Mouse (Mus musculus) adrenal gland, postnatal 4 days (tissue): ENCODE data around the gene Slc7a8. TPM values are rescaled to one million over a fixed set of nuclear protein-coding genes. Genes with fewer than 3 reads are reported as not detected.
"Not testable (repeated sequence)": the region's sequence is repeated elsewhere in the genome, so short reads cannot be mapped to it uniquely, and the experiment has no call there.

Experiments
- DNase-seq, 2 experiments: peaks; one replicate each; pipeline ENCODE4 v3.0.0; 2021 to 2022; ENCODE audit warnings: low spot score in 2 of 2, mixed read lengths in 2 of 2
- total RNA-seq, 2 experiments: library from RNA; stranded (reverse); gene quantifications; 2 replicates each; pipeline ENCODE4 v1.2.3; 2021

The Slc7a8 gene
- total RNA-seq, 2 experiments from 2014 or later: 60.0 to 66.7 TPM

DNA sequence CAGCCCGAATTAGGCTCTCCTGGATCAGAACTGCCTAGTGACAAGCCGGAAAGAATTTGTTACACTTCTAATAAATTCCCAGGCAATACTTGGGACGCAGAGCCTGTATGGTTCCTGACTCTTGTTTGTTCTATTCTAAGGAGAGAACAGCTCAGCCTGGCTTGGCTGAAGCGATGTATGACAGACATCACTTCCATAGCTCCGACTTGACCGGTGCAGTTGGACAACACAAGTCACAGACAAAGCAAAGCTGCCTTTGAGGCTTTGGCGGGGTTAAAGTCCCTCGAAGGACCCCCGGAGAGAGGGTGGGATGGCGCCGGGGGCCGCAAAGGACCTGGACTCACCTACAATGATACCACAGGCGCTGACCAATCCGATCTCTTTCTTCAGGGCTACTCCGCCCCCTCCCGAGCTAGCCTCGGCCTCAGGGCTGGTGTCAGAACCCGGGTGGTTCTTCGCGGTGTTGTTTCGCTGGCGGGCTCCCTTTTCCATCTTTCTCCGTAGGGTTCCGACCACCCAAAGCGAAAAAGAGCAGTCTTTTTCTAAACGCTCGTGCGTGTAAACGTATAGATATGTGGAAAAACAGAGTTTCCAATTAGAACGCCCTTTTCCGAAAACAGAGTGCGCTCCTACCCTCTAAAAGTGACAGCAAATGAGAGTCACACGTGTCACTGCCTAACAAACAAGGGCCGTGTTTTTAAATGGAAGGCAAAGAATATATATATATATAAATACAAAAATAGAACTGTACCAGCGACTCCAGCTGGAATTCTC is 723 bp downstream of the Slc7a8 start:
- DNase-seq: peak; percentile 21 to 30

DNA sequence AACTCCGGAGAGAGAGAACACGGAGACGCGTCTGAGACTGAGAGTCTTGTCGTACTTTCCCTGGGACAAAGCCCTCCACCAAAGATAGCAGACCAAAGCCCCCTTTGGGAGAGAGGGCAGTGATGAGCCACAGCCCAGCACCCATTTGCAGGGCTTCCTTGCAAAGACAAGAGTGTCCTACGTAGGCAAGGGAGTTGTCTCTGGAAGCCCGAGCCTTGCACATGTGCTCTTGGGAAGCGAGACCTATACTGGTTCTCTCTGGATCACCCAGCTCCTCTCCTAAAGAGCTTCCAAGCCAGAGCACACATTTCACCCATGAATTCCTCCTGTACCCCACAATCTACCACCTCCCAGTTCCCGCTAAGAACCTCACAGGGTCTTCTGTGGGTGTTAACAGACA is 1.7 kb downstream of the Slc7a8 start:
- no peak for DNase-seq

DNA sequence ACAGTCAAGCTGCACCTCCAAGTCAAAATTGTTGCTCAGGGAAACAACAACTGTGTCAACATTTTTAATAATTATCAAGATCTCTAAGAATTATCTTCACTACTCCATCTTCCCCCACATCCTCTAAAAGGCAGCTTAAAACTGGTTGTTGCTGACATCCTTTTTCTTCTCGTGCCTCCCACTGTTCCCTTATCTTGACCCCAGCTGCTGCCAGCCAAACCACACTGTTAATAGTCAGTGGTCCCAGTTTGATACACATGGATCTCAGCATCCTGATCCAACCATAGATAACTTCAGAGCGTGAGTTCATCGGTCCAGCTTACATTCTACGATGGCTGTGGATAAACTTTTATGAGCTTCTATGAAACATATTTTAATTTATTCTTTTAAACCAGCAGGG is 3.9 kb downstream of the Slc7a8 start:
- no peak for DNase-seq

- no peak for DNase-seq
These were observed 5.0 kb downstream of the Slc7a8 start for GRCm38 (mm10) chr14:54776768-54777167.

DNA sequence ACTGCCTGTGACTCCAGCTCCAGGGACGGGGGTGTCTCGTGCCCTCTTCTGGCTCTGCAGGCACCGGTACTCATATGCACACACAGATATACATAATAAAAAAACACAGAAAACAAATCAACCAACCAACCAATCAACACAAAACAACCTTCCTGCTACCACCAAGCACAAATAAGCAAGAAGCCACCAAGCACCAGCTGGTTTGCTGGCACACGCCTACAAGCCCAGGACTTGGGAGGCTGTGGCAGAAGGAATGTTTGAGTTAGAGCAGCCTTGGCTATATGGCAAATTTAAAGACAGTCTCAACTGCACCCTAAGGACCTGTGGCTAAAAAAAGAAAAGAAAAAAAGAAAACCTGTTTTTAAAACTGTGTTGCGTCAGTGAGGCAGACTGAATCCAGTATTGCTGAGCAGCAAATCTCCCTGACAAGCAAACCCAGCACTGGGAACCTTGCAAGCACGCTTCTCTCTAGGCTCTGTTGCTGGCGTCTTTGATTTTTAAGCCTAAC is 6.2 kb downstream of the Slc7a8 start:
- DNase-seq: no peak

GRCm38 (mm10) chr14:54772333-54772856 is 9.4 kb downstream of the Slc7a8 start:
- DNase-seq: no peak

- no peak for DNase-seq
These were observed 11.4 kb downstream of the Slc7a8 start for GRCm38 (mm10) chr14:54770373-54770772.

- no peak for DNase-seq
These were observed 12.7 kb downstream of the Slc7a8 start for GRCm38 (mm10) chr14:54769068-54769425.

GRCm38 (mm10) chr14:54768314-54769067 is 13.3 kb downstream of the Slc7a8 start:
- no peak for DNase-seq

- not testable (repeated sequence) for DNase-seq
These were observed 14.8 kb downstream of the Slc7a8 start for GRCm38 (mm10) chr14:54766937-54767336.

- DNase-seq: no peak
These were observed 25.4 kb downstream of the Slc7a8 start for GRCm38 (mm10) chr14:54756382-54756781.

GRCm38 (mm10) chr14:54754602-54755018 is 27.1 kb downstream of the Slc7a8 start:
- DNase-seq: peak in 1 of 2 experiments; percentile 33

DNA sequence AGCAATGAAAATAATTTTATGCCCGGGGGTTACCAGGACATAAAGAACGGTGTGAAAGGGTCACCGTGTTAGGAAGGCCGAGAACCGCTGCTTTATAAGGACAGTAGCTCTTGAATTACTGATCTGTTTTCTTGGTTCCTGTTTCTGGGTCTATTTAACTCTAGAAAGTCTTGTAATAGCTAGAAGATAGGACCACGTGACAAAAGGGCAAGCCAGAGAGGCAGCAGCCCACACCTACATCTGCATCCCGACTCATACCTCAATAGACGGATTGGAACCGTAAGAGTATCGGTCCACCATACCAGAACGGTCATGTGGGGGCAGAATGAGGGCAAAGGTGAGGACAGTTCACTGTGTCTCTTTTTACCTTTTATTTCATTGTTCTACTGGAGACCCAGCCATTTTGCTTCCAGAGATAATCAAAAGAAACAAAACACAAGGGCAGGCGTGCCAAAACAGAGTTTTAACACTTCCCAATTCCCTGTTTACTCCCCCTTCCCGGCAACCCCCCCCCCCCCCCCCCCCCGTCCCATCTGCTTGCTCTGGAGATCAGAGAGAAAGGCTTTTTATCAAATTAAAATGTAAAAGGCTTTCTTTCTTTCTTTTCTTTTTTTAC is 27.7 kb downstream of the Slc7a8 start:
- no peak for DNase-seq

DNA sequence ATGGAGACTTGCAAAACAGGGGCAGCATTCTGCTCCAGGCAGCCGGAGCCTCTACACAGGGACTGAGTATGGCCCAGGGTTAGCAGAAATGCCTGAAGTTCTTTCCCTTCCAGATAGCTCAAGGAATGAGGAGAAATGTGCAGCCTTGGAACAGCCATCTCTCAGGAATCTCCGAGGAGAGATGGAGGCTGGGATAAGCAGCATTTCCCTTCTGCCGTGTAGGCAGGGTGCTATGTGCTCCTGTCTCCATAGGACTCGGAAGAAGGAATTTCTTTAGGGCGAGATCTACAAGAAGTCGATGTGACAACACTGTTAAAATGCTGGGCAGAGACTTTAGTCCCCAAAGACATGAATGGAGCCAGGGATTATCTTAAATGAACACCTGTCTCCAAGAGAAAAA is 28.8 kb downstream of the Slc7a8 start:
- DNase-seq: no peak

DNA sequence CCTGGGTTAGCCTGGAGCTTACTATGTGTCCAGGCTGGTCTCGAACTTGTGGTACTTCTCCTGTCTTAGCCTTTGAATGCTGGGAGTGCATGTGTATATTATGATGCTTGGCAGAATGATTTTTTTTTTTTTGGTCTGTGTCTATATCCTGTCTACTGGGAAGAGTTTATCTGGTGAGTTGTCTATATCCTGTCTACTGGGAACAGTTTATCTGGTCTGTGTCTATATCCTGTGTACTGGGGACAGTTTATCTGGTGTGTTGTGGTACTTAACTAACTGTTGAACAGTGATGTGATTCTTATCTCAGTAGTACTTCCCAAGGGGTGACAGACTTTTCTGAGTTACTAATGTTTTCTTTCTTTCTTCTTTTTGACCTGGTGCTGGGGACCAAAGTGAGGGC is 30.0 kb downstream of the Slc7a8 start:
- no peak for DNase-seq

- no peak for DNase-seq
These were observed 32.5 kb downstream of the Slc7a8 start for GRCm38 (mm10) chr14:54749238-54749637.

GRCm38 (mm10) chr14:54747942-54748917 is 33.5 kb downstream of the Slc7a8 start:
- no peak for DNase-seq

GRCm38 (mm10) chr14:54746038-54746437 is 35.7 kb downstream of the Slc7a8 start:
- no peak for DNase-seq

- no peak for DNase-seq
These were observed 37.3 kb downstream of the Slc7a8 start for GRCm38 (mm10) chr14:54744473-54744872.

DNA sequence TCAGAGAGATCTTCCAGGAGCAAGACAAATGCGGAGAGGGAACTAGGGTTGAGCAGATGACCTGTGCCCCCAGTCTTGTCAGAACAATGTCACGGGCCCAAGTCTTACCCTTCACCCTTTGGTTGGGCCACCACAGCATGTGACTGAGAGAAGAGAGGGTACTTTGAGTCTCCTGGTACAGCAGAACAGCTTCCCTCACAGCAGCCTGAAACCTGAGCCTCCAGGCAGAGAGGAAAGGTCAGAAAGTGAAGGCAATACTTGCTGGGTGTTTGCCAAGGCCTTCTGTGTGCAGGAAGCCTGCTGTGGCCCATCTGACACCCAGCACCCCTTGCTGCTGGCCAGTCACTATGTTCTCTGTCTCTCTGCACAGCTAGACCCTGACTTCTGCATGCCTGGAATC is 39.4 kb downstream of the Slc7a8 start:
- DNase-seq: peak in 1 of 2 experiments; percentile 22
